Mouse (Mus musculus) embryonic facial prominence, embryonic 13.5 days (tissue): ENCODE measurements around the gene Thra. TPM values are rescaled to one million over a fixed set of nuclear protein-coding genes. Genes with fewer than 3 reads are reported as not detected.

Experiments
- ATAC-seq: fragments of 200-750 bp; cut with Nextera tagmentation; 2 replicates; pipeline ENCODE4 v1.8.0; 2017; ENCODE audit warnings: low read depth; ENCODE audit not compliant: insufficient number of reproducible peaks, insufficient read depth, low FRiP score, low TSS enrichment
- H3K27ac ChIP-seq: fragments of 300-500 bp; sonication (generic); 2 replicates; pipeline ENCODE4 v1.5.1; 2015; ENCODE audit warnings: moderate library complexity, mild to moderate bottlenecking, inconsistent platforms
- H3K27me3 ChIP-seq: fragments of 300-500 bp; sonication (generic); 2 replicates; pipeline ENCODE4 v1.6.1; 2015; ENCODE audit warnings: mild to moderate bottlenecking, inconsistent platforms
- H3K36me3 ChIP-seq: fragments of 300-500 bp; sonication (generic); 2 replicates; pipeline ENCODE4 v1.6.1; 2015; ENCODE audit warnings: mild to moderate bottlenecking, inconsistent platforms
- H3K4me1 ChIP-seq: fragments of 300-500 bp; sonication (generic); 2 replicates; pipeline ENCODE4 v1.6.1; 2015; ENCODE audit warnings: inconsistent platforms
- H3K4me2 ChIP-seq: fragments of 300-500 bp; sonication (generic); 2 replicates; pipeline ENCODE4 v1.6.1; 2015; ENCODE audit warnings: moderate library complexity, mild to moderate bottlenecking, inconsistent platforms
- H3K4me3 ChIP-seq: fragments of 300-500 bp; sonication (generic); 2 replicates; pipeline ENCODE4 v1.5.1; 2015; ENCODE audit warnings: mild to moderate bottlenecking, inconsistent platforms
- H3K9ac ChIP-seq: fragments of 300-500 bp; sonication (generic); 2 replicates; pipeline ENCODE4 v1.6.1; 2015; ENCODE audit warnings: mild to moderate bottlenecking, inconsistent platforms
- H3K9me3 ChIP-seq: fragments of 300-500 bp; sonication (generic); 2 replicates; pipeline ENCODE4 v1.6.1; 2016; ENCODE audit warnings: inconsistent platforms
- WGBS: fragments of 180-500 bp; shearing (Covaris S2); methylation state at CpG from one replicate; pipeline ENCODE4 v1.1.7; 2015; ENCODE audit warnings: mixed read lengths; 5-methylcytosine and 5-hydroxymethylcytosine counted together
- polyA plus RNA-seq: library from polyadenylated mRNA; unstranded; fragments of >200 nt; fragmentation: Nextera tagmentation; extraction: Ambion mirVana; gene quantifications from 2 replicates; pipeline ENCODE4 v1.2.1, GENCODE M21; 2015

The Thra gene
- polyA plus RNA-seq, 1 experiment from 2014 or later = 46.5 TPM

DNA sequence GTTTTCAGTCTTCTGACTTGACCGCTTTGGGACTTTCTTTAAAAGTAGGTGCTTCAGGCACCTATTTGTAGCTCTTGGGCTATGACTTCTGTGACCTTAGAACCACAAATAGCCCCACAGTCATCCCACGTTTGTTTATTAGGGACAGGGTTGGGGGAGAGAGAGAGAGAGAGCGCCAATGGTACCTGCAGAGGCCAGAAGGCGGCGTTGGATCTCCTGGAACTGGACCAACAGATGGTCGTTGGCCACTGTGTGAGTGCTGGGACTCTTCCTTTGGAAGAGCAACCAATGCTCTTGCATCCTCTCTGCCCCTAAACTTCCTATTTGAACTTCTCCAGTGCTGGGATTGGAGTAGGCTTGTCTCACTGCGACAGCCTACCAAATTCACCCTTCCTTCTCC lies 46.8 kb downstream of the Thra start:
- no peak overlapping the region for H3K9ac ChIP-seq
- no peaks in the 10 kb centered on the region for H3K9me3 ChIP-seq
- no peak overlapping the region for H3K4me3 ChIP-seq
- H3K27ac ChIP-seq = peak overlapping the region; percentile 80; the same call in 1 of the 2 replicates
- H3K4me1 ChIP-seq = peaks cover 59% of the 10 kb centered on the region
- no peaks in the 10 kb centered on the region for H3K36me3 ChIP-seq
- no peaks in the 10 kb centered on the region for H3K27me3 ChIP-seq
- 32% methylated on average over 7 of the region's 7 CpGs for WGBS
- H3K4me2 ChIP-seq = peak overlapping the region; percentile 45; the same call in 1 of the 2 replicates
- no peak for ATAC-seq

DNA sequence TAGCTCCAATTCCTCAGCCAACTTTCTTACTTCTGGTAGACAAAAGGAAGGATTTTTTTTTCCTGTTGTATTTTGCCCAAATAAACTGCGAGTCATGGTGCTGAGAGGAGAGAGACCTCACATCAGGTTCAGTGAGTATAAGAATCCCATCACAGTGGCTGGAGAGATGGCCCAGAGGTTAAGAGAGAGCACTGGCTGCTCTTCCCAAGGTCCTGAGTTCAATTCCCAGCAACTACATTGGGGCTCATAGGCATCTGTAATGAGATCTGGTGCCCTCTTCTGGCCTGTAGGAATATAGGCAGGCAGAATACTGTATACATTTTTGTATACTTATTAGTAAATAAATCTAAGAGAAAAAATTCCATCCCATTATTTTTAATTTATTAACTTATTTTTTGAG lies 47.3 kb downstream of the Thra start:
- peaks cover 55% of the 10 kb centered on the region for H3K4me1 ChIP-seq
- ATAC-seq = no peak

DNA sequence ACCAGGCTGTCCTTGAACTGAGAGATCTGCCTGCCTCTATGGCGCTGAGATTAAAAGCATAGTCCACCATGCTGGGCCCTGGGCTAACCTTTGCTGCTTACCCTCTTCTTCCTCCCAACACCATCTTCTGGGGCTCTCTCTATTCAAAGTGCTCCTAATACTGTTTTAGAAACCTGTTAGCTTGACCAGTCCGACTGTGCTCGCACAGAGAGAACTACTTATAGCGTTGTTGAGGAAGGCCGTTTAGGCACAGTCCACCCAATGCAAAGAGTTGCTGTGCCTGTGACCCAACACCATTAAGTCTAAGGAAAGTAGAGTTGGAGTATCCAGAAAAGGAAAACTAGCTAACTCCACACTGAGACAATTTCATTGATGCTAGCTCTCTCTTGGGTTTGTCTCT lies 47.7 kb downstream of the Thra start:
- H3K9ac ChIP-seq = no peak overlapping the region
- H3K4me2 ChIP-seq = peak overlapping the region; percentile 92
- H3K27ac ChIP-seq = peak overlapping the region; percentile 73; the same call in 1 of the 2 replicates
- 92% methylated on average over 5 of the region's 5 CpGs for WGBS
- H3K4me3 ChIP-seq = peak overlapping the region; percentile 52
- no peaks in the 10 kb centered on the region for H3K27me3 ChIP-seq
- H3K36me3 ChIP-seq = no peaks in the 10 kb centered on the region
- H3K4me1 ChIP-seq = peaks cover 50% of the 10 kb centered on the region
- H3K9me3 ChIP-seq = no peaks in the 10 kb centered on the region
- no peak for ATAC-seq

More for the DNA sequence above, 47.3 kb downstream of the Thra start:
- Histone ChIP-seq H3K4me2 (no peak overlapping the region), H3K9ac (no peak overlapping the region), H3K4me3 (no peak overlapping the region), H3K27ac (peak overlapping the region; percentile 80; the same call in 1 of the 2 replicates), H3K9me3 (no peaks in the 10 kb centered on the region), H3K27me3 (no peaks in the 10 kb centered on the region), H3K36me3 (no peaks in the 10 kb centered on the region)
- 85% methylated on average over 1 of the region's 1 CpGs for WGBS

DNA sequence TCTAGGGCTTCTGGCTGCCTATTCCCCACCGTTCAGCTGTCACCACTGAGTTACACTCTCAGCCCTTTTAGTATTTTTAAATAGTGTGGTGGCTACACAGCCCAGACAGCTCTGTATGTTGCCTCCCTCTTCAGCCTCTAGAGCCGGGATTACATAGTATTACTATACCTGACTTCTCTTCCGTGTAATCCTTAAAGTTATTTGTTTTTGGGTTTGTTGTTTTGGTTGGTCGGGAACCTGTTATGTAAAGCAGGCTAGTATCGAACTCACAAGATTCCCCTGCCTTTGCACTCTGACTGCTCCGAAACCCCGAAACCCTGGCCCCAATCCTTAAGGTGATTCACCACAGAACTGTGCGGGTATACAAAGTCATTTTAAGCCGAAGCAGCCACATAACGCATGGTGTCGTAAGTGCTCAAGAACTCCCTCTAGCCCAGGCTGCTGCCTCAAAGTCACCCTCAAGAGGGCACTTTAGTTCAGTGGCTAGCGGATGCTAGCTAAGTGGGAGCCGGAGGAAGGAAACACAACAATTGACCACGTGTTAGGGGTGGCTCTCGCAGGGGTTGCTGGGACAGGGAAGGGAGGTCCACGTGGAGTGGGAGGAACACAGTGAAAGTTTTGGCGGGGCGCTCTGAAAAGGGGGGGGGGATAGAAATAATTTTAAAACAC lies 48.2 kb downstream of the Thra start:
- 11% methylated on average over 18 of the region's 18 CpGs for WGBS
- Histone ChIP-seq H3K9ac (peak overlapping the region; percentile 77), H3K4me1 (peaks cover 50% of the 10 kb centered on the region), H3K4me2 (peak overlapping the region; percentile 92), H3K27ac (peak overlapping the region; percentile 79), H3K4me3 (peak overlapping the region; percentile 52), H3K9me3 (no peaks in the 10 kb centered on the region), H3K27me3 (no peaks in the 10 kb centered on the region), H3K36me3 (no peaks in the 10 kb centered on the region)
- ATAC-seq = peak; percentile 82

DNA sequence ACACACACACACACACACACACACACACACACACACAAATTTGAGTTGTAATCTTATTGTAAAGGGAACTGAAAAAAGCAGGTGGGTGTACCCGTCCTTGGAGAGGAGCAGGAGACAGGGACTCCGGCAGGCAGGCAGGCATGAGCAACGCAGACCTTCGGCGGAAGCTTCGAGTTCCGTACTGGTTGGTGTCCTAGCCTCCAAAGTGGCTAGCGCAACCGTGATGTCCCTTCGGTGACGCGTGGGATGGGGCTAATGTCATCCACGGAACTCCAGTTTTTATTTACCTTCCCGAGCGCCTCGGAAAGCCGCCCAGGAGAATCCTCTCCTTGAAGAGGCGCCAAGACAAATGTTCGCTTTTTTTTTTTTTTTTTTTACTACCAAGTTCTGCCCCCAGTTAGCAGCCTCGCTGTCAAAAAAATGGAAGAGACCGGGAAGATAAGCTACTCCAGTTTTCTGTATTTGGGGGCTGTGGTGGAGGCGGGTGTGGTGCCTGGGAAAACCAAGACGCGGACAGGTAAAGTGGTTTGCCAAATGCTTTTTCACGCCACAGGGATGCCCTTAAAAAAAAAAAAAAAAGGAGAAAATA lies 48.9 kb downstream of the Thra start:
- Histone ChIP-seq H3K9ac (peak overlapping the region; percentile 77), H3K4me1 (peaks cover 50% of the 10 kb centered on the region), H3K4me3 (peak overlapping the region; percentile 52), H3K27me3 (no peaks in the 10 kb centered on the region), H3K4me2 (peak overlapping the region; percentile 92), H3K27ac (peak overlapping the region; percentile 79), H3K36me3 (no peaks in the 10 kb centered on the region), H3K9me3 (no peaks in the 10 kb centered on the region)
- under 1% methylated on average over 25 of the region's 25 CpGs for WGBS
- no peak; the same call in 1 of the 2 replicates for ATAC-seq

DNA sequence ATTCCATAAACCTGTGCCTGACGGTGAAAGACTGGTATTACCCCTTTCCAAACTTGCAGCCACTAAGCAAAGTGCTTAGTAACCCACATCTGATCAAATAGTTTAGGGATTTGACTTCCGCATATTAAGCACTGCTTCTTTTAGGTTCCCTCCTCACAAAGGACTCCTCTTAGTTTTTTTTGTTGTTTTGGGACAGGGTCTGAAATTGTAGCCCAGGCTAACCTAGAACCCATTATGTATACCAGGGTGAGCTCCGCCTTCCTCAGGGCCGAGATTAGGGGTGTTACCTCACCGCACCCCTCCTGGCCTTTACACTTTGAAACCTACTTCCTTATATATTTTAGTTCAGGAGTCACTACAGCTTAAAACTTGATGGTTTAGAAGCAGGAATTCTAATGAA lies 49.4 kb downstream of the Thra start:
- H3K27me3 ChIP-seq = no peaks in the 10 kb centered on the region
- H3K4me2 ChIP-seq = peak overlapping the region; percentile 92
- 33% methylated on average over 5 of the region's 5 CpGs for WGBS
- ATAC-seq = no peak
- H3K9me3 ChIP-seq = no peaks in the 10 kb centered on the region
- H3K4me1 ChIP-seq = peaks cover 47% of the 10 kb centered on the region
- no peak overlapping the region for H3K27ac ChIP-seq
- H3K36me3 ChIP-seq = no peaks in the 10 kb centered on the region
- peak overlapping the region; percentile 52 for H3K4me3 ChIP-seq
- H3K9ac ChIP-seq = peak overlapping the region; percentile 77

DNA sequence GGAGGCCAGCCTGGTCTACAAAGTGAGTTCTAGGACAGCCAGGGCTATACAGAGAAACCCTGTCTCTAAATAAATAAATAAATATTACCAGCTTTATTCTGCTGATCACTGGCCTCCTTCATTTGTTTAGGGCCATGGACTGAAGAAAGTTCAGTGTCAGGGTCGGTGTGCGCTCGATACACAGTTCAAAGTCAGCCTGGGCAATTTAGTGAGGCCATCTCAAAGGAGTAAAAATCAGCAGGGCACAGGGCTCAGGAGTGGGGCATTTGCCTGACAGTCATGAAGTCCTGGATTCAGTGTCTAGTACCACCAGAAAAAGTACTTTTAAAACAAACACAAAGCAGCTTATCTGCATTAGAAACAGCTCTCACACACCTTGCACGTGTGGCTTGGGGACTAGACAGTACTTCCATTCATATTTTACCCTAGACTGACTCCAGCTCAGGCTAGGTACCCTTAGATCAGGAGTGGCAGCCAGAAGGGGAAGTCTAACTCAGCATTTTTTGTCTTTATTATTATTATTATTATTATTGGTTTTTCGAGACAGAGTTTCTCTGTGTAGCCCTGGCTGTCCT lies 50.3 kb downstream of the Thra start:
- H3K27me3 ChIP-seq = no peaks in the 10 kb centered on the region
- no peak overlapping the region for H3K27ac ChIP-seq
- no peaks in the 10 kb centered on the region for H3K36me3 ChIP-seq
- H3K4me3 ChIP-seq = no peak overlapping the region
- no peak overlapping the region for H3K4me2 ChIP-seq
- H3K4me1 ChIP-seq = peaks cover 39% of the 10 kb centered on the region
- H3K9me3 ChIP-seq = no peaks in the 10 kb centered on the region
- WGBS = 87% methylated on average over 5 of the region's 5 CpGs
- H3K9ac ChIP-seq = no peak overlapping the region
- ATAC-seq = no peak

DNA sequence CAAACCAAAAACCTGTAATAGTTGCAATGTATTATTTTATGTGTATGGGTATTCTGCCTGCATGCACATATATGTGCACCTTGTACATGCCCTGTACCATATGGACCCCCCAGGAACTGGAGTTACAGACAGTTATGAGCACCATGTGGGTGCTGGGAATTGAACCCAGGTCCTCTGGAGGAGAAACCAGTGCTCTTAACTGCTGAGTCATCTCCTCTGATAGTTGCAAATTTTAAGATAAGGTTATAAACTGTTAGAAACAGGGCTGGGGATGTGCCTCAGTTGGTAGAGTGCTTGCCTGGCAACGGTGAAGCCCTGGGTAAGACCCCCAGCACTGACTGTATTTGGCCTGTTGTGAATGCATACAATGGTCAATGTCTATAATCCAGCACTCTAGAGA lies 51.0 kb downstream of the Thra start:
- H3K27me3 ChIP-seq = no peaks in the 10 kb centered on the region
- no peak for ATAC-seq
- H3K4me1 ChIP-seq = peaks cover 31% of the 10 kb centered on the region
- no peak overlapping the region for H3K27ac ChIP-seq
- H3K9ac ChIP-seq = no peak overlapping the region
- no peak overlapping the region for H3K4me3 ChIP-seq
- no peaks in the 10 kb centered on the region for H3K36me3 ChIP-seq
- H3K4me2 ChIP-seq = no peak overlapping the region
- H3K9me3 ChIP-seq = no peaks in the 10 kb centered on the region
- 76% methylated on average over 1 of the region's 1 CpGs for WGBS

DNA sequence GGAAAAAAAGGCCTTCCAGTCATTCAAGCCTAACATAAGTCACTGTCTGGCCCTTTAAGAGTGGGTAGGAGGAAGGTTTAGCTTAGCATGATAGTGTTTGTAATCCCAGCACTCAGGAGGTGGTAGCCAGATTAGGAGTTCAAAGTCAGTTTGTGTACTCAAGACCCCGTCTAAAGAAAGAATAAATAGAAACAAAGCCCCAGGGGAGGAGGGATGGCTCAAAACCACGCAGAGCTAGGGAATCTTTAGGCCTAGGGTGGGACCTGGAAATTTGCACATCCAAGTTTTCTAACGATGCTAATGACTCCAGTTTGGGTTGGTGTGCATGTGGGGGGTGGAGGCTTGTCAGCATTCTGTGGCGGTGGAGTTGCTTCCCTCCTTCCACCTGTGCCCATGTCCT lies 51.6 kb downstream of the Thra start:
- ATAC-seq = no peak
- no peaks in the 10 kb centered on the region for H3K9me3 ChIP-seq
- no peak overlapping the region for H3K4me3 ChIP-seq
- WGBS = 13% methylated on average over 4 of the region's 4 CpGs
- no peaks in the 10 kb centered on the region for H3K27me3 ChIP-seq
- H3K4me1 ChIP-seq = peaks cover 25% of the 10 kb centered on the region
- H3K27ac ChIP-seq = peak overlapping the region; percentile 39; the same call in 1 of the 2 replicates
- no peak overlapping the region for H3K9ac ChIP-seq
- H3K36me3 ChIP-seq = no peaks in the 10 kb centered on the region
- no peak overlapping the region for H3K4me2 ChIP-seq

DNA sequence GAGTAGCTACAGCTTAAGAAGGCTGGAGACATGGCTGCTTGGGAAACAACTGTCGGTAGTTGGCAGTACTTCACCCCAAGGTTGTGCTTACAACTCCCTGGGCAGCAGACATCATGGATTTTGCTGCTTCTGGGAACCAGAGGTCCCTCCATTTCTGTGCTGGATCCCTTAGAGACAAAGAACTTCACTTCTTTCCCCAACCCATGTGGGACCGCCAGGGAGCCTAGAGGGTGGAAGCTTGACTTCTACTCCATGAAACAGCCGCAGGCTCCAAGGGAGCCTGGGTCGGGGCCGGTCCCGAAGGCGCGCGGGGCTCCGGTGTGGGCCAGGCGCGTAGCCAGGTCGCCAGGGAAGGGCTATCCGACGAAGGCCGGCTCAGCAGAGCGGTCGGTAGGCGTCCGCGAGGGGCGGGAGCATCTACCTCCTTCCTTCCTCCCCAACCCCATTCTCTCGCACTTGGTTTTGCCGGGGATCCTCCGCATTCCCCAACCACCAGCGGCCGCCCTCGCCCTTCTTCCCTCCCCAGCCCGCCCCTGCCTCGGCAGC lies 54.1 kb downstream of the Thra start:
- peaks cover 17% of the 10 kb centered on the region for H3K36me3 ChIP-seq
- peak overlapping the region; percentile 74 for H3K4me2 ChIP-seq
- H3K4me1 ChIP-seq = peaks cover 33% of the 10 kb centered on the region
- peak overlapping the region; percentile 100 for H3K4me3 ChIP-seq
- H3K27me3 ChIP-seq = no peaks in the 10 kb centered on the region
- H3K27ac ChIP-seq = peak overlapping the region; percentile 100
- peak; percentile 49 for ATAC-seq
- H3K9me3 ChIP-seq = no peaks in the 10 kb centered on the region
- under 1% methylated on average over 29 of the region's 30 CpGs for WGBS
- peak overlapping the region; percentile 100 for H3K9ac ChIP-seq

DNA sequence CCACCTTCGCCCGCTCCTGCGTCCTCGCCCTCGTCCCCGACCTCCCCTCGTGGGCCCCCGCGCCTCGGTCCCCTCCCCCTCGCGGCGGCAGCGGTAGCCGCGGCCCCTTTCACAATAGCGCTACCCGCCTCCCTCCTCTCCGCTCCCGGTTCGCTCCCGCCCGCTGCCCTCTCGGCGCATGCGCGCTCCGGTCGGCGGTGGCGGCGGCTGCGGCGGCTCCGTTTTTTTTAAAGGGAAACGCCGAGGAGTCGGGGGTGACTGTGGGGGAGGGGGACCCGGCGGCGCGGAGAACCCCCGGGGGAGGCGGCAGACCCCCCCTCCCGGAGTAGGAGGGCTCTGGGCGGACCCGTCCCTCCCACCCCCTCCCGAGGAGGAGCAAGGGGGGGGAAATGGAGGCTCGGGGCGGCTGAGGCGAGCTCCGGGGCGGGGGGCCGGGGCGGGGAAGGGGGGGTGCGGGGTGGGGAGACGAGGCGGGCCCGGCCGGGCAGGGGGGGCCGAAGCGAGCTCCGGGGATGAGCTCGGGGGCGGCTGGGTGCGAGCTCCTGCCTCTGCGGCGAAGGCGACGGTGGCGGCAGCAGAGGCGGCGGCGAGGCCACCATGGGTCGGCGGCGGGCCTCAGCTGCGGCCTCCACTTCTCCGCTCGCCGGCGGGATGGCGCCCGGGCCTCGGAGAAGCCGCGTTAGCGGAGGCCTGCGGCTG lies 54.7 kb downstream of the Thra start, which contains the start of gene Msl1:
TSS of gene Msl1 (plus strand) at position 502 of the 699 bp plus-strand sequence.
- under 1% methylated on average over 65 of the region's 89 CpGs for WGBS
- no peaks in the 10 kb centered on the region for H3K9me3 ChIP-seq
- H3K9ac ChIP-seq = peak within 1 kb of the TSS; percentile 100
- ATAC-seq = peak; percentile 72
- peak within 1 kb of the TSS; percentile 74 for H3K4me2 ChIP-seq
- H3K27ac ChIP-seq = peak within 1 kb of the TSS; percentile 100
- peaks cover 23% of the 10 kb centered on the region for H3K36me3 ChIP-seq
- peaks cover 28% of the 10 kb centered on the region for H3K4me1 ChIP-seq
- H3K27me3 ChIP-seq = no peaks in the 10 kb centered on the region
- H3K4me3 ChIP-seq = peak within 1 kb of the TSS; percentile 100
